Mouse (Mus musculus) common myeloid progenitor, adult 5-6 weeks (primary cell): ENCODE results near the gene Gm3435. TPM values are rescaled to one million over a fixed set of nuclear protein-coding genes. Genes with fewer than 3 reads are reported as not detected.
"Not testable (repeated sequence)": the region's sequence is repeated elsewhere in the genome, so short reads cannot be mapped to it uniquely, and the experiment has no call there.

ENCODE experiments used
- ATAC-seq: replicated peaks from 2 replicates; pipeline ENCODE4 v1.8.0; 2016; ENCODE audit warnings: low read depth, mild to moderate bottlenecking, moderate TSS enrichment, inconsistent platforms; ENCODE audit not compliant: poor library complexity, severe bottlenecking
- total RNA-seq: library from RNA; stranded (forward); fragments of 200-1000, 187-1606 nt; gene quantifications from 2 replicates; pipeline ENCODE4 v1.2.3, GENCODE M21; 2017

Gene Gm3435
- total RNA-seq, 1 experiment from 2014 or later = 2.5 TPM

DNA sequence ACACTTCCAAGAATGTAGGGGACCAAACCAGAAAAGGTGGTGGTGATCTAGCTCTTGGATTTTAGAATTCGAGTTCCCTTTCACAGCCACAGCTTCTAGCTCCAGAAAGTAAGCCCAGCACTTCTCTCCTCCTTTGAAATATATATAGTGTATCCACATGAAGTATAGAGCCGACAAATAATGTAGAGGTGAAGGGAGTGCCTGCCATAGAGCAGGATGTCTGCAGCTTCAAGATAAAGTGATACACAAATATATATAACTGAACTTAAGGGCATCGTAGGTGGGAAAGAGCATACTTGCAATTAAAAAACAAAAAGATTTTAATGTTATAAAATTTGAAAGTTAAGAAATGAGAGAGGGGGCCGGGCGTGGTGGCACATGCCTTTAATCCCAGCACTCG, 15.5 kb downstream of the Gm3435 start:
- ATAC-seq = not testable (repeated sequence)

DNA sequence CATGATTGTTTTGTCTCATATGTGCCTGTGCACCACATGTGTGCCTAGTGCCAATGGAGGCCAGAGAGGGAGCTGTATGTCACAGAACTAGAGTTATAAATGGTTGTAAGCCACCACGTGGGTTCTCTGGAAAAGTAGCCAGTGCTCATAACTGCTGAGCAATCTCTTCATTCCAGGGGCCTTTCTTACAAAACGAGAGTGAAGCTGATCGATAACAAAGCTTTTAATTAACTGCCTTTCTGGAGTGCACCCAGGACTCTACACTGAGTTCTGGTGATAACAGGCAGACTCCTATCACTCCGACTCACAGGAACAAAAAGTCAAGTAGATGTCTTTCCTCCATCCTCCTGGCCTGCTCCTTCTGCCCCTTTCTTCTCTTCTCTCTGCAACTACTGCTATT, 21.4 kb downstream of the Gm3435 start:
- ATAC-seq = peak; percentile 64

DNA sequence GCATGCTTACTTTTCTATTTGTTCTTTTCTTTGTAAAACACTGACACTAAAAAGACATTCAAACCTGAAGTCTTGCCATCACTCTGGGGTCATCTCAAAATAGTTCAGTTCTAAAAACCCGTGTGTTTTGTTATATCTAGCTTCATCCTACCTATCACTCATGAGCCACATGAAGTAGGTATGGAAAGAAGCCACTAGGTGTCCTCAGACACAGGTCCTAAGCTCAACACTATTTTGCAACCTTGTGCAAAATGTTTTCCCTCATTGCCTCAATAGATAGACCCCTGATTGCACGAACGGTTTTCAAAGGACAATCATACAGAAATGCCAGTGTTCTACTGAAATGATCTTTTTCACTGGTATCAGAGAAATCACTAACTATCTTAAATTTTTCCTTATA, 30.5 kb downstream of the Gm3435 start:
- ATAC-seq = peak; percentile 74

DNA sequence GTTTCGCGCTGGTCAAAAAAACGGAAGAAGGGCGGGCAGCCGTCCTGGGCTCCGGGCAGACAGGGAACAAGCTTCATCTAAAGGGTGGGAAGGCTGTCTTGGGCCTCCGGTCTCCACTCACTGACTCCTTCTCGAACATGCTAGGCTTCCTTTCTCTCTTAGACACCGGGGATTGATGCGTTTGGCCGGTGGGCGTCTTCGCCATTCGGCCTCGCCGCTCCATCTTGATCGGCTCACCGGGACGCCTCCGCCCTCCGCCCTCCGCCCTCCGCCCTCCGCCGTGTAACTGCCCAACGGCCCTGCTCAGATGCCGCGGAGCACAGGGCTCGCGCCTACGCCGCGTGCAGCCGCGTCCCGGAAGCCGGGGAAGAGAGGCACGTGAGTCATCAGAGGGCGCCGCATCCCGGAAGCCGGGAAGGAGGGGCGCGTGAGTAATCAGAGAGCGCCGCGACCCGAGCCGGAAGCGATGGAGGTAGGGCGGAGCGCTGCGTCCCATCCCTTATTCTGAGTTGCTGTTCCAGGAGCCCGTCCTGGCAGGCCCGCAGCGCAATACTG, 31.3 kb downstream of the Gm3435 start, which contains the start of the genes Ermard, Tcte3 and Gm3448:
Ermard (plus strand) TSS at position 34 of the 555 bp plus-strand sequence.
Tcte3 (minus strand) TSS at position 314 of the 555 bp plus-strand sequence.
Gm3448 (minus strand) TSS at position 363 of the 555 bp plus-strand sequence.
- peak; percentile 94 for ATAC-seq

DNA sequence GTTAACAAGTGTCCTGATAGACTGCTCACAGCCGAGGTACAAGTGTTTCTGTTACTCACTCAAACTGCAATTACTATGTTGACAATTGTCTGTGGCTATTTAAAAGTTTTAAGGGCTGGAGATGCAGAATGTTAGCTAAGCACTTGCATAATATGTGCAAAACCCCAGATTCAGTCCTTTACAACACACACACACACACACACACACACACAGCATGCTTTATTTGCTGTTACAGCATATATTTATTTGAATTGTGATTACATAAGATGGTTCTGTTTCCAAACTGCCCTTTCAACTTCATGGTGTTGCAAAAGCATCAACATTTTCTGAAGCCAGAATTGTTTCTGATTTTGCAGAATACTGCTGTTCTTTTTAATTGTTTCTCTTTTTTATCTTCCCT, 40.4 kb downstream of the Gm3435 start:
- not testable (repeated sequence) for ATAC-seq

DNA sequence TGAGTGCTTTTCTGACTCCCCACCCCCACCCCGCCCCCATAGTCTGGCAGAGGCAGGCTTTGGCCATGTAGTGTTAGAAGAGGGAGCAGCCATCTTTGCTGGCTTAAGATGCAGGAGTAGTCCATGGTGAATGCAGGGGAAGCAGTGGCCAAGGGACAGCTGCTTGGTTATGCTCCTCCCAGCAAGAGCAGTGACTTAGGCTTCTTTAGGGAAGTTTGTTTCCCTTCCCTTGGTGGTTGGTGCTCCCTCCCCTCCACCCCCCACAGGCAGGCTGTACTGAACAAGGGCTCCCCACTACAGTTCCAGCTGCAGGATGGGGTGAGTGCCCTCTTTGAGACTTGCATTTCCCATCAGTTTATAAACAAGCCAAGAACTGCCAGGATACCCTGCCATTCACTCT, 42.8 kb downstream of the Gm3435 start:
- peak; percentile 90 for ATAC-seq

DNA sequence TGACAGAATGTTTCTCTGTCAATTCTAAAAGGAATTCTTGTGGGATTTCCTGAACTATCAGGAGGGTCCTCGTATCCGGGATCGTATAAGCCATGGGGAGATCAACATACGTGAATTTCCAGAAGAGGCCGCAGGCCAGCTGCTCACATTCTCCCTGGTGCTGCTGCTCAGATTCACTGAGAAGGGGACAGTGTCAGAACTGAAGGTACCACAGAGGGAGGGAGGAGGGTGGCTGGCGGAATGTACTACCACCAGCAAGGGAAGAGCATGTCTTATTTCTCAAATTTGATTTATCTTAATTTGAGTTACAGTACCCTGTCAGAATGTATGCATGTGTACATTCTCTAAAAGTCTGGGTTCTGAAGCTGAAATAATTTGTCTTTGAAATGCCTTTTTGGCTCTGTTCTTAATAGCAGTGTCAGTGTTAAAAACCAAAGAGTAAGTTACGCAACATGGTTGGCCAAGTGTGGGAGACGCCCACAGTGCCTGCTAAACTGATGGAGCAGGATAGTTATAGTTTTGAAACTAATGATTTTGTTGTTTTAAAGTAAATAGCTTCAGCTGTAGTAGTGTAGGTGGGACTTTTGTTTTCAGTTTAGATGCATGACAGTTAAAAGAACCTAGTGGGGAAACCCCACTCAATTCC, 43.3 kb downstream of the Gm3435 start:
- peak; percentile 45; the same call in 1 of the 2 replicates for ATAC-seq

DNA sequence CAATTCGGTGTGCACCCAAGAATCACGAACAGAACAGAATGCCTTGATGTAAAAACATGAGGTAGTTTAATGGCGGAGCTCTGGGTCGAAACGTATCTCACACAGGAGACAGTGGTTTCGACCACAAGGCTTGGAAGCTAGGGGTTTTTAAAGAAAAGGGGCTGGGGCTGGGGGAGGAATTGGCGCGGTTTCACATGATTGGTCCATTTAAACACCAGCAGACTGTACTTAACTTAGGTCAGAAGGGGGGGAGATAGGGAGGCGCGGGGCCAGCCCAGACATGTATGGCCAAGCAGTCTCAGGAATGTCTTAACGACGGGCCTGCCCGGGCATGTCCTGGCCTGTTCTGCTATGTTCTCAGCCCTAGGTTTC, 43.8 kb downstream of the Gm3435 start:
- ATAC-seq = not testable (repeated sequence)

DNA sequence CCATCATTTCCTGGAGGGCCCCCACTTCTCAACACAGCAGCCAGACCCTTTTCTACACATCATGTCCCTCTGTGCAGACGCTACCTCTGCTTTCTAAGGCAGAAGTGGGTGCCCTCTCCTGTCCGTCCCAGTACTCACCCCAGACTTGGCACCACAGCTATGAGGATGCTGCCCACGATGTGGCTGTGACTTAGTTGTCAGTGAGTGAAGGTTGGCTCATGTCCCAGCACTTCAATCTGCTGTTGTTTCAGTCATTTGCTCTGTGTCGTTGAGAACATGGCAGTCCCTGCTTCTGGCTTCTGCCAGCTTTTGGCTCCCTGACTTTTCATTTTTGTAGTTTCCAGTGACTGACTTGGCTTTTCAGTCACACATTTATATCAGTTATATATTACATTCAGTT, 45.9 kb downstream of the Gm3435 start:
- no peak for ATAC-seq

DNA sequence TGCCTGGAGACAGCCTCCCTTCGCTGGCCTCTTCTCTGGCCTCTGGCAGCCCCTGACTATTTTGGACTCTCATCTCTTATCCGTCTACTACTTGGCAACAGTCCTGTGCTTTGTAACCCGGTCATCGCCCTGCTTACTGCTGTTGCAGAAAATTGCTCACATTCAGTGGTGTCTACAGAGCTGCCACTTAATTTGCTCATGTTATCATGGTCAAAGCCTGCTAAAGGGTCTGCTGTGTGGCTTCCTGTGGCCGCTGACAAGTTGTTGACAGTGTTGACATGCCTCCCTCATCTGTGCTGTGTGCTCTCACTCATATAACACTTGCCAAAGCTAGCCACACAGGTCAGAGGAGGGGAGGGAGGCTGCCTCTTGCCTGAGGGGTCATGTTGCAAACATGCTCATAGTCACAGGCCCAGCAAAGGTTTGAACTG, 48.2 kb downstream of the Gm3435 start:
- ATAC-seq = no peak

DNA sequence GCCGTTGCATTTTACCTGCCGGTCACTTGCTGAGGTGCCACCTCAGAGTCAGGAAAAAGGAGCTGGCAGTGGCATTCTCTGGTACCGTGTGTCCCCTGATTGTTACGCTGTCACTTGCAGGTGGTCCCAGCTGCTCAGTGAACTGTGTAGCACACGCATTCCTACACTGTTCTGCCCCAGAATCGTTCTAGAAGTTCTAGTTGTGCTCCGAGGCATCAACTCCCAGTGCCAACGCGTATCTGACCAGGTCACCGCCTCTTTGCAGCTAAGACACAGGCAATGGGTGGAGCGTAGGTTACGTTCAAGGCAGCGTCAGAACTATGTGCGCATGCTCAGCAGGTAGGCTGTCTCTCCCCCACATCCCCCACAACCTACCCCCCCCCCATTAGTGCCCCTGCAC, 49.7 kb downstream of the Gm3435 start:
- no peak for ATAC-seq

DNA sequence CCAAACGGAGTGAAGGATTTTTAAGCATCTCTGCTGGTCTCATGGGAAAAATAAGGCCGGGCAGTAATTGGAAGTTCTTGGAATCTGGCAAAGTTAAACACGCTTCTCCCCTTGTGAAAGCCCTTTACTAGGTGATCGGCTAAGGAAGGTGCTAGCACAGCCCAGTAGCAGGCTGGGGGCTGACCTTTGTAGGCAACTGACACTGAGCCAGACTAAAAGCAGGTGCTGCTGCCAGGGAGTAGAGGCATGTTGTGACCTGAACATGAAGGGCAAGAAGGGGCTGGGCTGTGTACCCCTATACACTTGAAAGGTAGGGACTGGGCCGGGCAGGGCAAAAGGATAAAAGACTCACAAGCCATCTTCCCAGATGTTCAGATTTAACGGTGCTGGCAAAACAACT, 50.4 kb downstream of the Gm3435 start:
- ATAC-seq = no peak

DNA sequence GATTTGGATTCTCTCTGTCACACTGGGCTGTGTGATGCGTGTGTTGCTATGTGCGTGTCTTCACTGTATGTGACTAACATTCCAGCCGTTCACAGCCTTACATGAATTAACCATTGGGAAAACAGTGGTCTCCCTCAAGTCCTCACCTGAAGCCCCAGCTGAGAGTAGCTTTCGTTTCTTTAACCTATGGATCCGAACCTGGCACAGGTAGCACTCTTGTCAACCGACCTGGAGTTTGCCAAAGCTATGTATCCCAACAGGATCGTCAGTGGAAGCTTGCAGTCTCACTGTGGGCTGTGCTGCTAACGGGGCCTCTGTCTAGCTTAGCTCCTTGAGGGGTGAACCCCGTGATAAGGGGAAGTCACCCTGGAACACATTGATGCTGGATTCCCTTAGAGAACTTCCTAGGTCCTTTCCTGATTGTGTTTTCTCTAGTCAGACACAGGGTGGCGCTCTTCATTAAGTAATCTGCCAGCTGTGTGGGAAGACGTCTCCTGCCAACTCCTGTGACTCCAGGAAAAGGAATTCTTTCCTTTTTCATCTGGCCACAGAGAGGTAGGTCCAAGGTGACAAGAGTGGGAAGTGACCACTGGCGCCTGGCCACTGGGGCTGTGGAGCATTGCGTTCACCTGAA, 55.5 kb downstream of the Gm3435 start:
- peak; percentile 87 for ATAC-seq

DNA sequence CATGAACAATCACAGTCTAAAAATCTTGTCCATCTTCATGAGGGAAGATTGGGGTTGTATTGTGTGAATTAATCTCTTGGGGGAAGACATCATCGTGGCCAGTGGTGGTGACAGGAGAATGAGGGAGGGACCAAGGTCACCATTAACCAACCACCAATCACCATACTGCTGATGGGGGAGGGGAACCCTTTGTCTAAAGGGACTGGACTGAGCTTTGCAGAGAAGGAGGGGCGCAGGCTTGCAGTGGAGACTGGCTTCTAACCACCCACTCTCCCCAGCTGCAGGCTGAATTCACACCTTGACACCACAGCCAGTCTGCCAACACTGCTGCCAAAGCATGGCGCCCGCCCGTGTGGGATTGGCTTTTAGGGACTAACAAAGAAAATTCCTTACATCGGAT, 56.1 kb downstream of the Gm3435 start:
- ATAC-seq = peak; percentile 9; the same call in 1 of the 2 replicates

DNA sequence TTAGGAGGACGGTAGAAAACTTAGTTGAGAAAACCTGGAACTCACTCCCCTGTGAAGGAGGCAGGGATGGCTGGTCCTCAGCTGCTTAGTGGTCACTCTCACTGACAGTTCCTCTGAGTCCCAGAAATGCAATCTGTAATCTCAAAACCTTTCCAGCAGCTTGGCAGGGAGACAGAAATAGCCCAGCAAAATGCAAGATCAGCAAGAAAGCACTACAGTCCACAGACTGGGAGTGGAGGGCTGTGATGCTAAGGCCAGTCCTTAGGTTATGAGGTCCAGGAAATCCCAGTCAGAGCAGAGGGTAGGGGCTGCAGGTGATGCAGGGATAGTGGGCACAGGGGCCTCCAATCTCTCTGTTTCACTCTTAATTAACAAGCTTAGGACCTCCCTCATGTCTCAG, 56.9 kb downstream of the Gm3435 start:
- ATAC-seq = no peak

DNA sequence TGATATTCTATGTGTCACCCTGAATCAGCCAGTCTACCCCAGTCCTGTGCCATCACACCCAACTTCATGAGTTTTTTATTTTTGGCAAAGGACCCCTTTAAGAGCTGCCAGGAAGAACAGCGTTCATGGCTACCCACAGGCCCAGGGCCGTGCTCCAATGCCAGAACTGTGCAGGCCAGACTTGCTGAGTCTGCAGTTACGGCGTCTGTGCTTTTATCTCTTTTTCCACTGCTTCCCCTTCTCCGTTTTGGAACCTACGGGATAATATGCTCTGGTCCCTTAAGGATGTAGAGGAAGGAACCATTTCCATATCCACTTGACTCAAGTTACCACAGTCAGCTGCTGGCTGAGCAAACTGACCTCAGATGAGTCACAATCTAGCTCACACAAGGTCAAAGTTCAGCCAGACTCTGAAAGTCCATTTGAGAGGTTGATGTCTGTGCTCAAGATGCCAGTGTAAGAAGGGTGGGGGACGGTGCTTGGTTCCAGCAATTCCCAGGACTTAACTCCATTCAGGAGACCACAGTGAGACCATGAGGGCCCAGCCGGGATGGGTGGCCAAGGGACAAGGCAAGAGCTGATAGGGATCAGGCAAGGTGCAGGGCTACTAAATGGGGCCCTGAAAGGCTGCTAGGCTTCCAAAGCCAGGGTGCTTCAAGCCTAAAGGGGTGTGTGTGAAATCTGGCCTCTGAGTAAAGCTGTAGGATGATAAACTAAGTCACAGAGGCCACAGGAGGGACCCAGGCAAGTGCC, 58.2 kb downstream of the Gm3435 start:
- no peak for ATAC-seq

DNA sequence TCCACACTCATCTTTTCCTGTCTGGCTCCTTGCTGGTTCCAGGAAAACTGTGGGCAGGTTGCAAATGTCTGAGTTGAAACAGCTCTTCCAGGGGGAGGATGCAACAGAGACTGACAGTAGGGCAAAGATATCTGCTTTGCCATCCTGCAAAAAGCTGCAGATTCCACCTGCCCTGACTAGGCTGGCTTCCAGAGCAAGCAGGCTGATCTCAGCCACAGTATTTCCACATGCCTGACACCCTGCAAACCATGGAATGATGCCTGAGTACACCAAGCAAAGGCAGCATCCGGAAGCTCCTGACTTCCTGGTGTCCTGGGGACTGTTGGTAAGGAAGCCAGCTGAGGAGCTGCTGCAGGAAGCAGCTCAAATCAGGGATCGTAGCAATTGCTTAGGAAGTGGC, 59.1 kb downstream of the Gm3435 start:
- no peak for ATAC-seq
